Mouse (Mus musculus) ES-Bruce4 (cell line): ENCODE measurements around the gene Tmem213.

ENCODE experiments used
- CTCF ChIP-seq: IDR thresholded peaks from one replicate; pipeline ENCODE4 v1.8.1; 2011; ENCODE audit warnings: low read depth, low read length
- POLR2A ChIP-seq: IDR thresholded peaks from one replicate; pipeline ENCODE4 v1.8.1; 2011; ENCODE audit warnings: low read length; ENCODE audit not compliant: insufficient read depth

GRCm38 (mm10) chr6:38065122-38065500 lies 43.9 kb upstream of the Tmem213 start:
- no peak for TF ChIP-seq POLR2A
- TF ChIP-seq CTCF: no peak
